Mouse (Mus musculus) olfactory bulb, adult 2 months (tissue): ENCODE results near the gene Ctrb1.

Source experiments
- CTCF ChIP-seq: fragments of 200-500 bp; IDR thresholded peaks from 2 replicates; pipeline ENCODE4 v1.5.1; 2012; ENCODE audit warnings: low read depth, mild to moderate bottlenecking, low read length, moderate library complexity; ENCODE audit not compliant: insufficient read depth
- POLR2A ChIP-seq: fragments of 200-500 bp; IDR thresholded peaks from 2 replicates; pipeline ENCODE4 v1.6.1; 2012; ENCODE audit warnings: mild to moderate bottlenecking, low read depth, low read length, moderate library complexity; ENCODE audit not compliant: insufficient read depth

- TF ChIP-seq CTCF (no peak), POLR2A (no peak)
These were observed 10.3 kb downstream of the Ctrb1 start for GRCm38 (mm10) chr8:111680423-111681028.
